Mouse (Mus musculus) B cell, adult 2 months (primary cell): ENCODE data around the gene Rassf3.

ENCODE experiments used
- DNase-seq, 2 experiments: peaks; one replicate each; pipeline ENCODE4 v3.0.0; 2022

Gene Rassf3

DNA sequence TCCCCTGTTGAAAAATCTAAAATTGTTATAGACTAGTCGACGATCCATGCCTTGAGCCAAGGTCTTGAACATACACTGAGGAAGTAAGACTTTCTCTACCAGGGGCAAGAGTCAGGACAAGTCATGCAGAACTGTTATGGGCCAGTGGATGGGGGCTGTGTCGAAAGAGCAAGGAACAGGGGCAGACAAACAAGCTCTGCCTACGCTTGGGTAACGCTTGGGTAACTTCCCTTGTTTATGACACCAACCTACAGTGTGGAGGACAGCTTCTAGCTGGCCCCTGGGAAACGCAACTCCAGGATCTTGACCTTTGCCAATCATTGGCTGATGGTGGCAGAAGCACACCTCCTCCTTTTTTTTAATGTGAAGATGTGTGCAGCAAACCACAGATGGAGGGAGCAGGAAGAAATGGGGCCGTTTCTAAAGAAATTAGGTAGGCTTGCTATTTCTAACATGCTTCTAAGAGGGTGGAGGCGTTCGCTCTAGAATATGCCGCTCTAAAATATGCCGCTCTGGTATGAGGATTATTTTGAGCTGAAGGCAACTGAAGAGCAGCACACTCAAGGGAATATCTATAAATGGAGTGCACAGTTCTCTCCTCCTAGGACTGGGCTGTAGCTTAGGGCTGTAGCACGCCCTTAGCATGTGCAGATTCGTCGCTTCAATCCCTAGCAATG is 12.6 kb upstream of the Rassf3 start:
- peak; percentile 73 to 79 for DNase-seq

DNA sequence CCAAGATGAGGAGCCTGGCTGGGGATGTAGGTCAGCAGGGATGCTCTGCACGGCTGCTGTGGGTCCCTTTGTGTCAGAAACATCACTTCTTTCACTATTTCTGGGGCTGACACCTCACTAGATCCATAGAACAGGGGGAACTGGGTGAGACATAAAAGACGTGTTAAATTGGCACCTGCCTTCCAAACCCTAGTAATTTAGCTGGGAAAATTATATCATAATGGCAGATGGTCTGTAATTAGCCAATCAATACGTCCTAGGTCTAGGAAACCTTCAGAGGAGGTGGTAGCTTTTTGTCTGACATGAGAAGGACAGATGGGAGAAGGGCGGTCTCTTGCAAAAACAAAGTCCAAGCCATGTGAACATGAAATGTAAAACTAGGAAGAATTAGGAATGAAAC is 11.6 kb upstream of the Rassf3 start:
- no peak for DNase-seq

DNA sequence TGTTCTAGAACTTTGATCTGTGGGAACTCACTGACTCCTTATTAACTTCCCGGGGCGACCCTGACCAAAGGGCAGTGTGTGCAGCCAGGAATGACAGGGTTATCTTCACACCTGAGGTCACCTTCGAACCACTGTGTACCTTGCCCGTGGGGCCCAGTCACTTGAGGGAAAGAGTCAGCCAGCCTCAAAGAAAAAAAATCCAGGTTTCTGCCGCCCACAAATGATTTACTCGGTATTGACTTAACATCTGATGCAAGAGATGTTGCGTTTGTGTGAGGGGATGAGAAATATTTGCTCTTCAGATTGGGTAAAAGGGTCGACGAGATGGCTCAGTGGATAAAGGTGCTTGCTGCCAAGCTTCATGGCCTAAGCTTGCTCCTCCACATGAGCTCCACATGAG is 10.2 kb upstream of the Rassf3 start:
- DNase-seq = no peak

DNA sequence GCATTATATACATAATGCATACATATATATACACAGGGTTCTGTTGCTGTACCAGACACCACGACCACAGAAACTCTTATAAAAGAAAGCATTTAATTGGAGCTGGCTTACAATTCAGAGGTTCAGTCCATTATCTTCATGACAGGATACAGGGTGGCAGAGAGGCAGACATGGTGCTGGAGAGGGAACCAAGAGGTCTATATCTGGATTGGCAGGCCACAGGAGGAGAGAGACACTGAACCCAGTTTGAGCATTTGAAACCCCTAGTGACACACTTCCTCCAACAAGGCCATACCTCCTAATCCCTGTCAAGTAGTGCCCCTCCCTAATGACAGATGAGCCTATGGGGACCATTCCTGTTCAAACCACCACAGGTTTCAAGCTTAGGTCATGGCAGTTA is 7.2 kb upstream of the Rassf3 start:
- no peak for DNase-seq

DNA sequence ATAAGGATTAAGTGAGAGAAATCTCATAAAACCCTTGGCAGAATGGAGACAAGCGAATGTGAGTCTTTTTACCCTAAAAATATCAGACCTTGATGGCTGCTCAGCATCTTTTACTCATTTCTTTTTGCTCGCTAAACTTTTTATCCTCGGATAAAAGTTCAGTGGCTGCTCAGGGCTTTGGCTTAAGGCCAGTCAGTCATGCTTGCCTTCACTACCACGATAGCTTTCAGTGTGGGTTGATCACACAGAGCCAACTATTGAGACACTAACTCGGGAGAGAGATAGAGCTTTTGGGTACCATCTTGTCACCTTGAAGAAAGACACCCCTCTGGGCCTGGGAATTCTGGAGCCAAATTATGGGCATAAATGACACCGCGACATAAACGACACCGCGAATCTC is 5.0 kb upstream of the Rassf3 start:
- DNase-seq = no peak

DNA sequence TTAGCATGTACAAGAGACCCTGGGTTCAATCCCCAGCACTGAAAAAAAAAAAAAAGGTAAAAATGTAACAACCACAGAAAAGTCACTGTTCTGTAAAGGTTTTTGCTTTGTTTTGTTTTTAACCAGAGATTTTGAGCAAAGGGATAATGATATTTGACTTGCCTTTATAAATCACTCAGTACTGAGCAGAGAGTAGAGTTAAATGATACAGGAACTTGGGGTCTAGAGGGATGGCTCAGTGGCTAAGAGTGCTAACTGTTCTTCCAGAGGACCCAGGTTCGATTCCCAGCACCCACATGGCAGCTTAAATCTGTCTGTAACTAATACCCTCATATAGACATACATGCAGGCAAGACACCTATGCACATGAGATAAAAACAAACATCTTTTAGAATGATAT is 3.8 kb upstream of the Rassf3 start:
- no peak for DNase-seq

DNA sequence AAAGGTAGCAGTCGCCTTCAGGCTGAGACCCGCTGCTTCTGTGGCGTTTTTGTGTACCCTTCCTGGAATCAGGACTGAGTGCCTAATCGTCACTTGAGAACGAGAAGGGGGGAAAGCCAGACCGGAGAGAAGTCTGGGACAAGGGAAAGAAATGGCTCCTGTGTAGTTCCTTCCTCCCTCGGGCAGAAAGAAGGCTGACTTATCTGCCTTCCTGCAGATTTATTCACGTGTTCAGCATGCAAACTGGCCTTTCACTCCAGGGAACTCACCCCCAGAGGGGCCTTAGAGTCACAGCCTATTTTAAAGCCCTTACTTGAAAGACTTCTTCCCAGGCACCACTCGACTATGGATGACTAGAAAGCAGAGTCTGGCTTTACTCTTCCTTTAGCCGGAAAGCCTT is 1.3 kb upstream of the Rassf3 start:
- DNase-seq = no peak

DNA sequence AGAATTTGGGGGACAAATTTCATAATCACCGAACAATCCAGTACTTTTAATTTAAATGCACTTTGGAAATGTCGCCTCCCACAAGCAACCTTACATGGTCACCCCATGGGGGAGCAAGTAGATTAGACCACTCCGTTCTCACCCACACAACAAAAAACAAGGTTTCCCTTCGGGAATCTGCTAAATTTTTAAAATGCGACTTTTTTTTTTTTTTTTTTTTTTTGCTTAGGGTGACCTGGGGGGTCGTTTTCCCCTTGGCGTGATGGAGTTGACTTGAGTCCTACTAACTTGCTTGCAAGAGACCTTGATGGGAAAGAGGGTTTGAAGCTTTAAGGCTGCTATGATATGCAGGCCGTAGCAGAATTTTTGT is 806 bp upstream of the Rassf3 start:
- no peak for DNase-seq

DNA sequence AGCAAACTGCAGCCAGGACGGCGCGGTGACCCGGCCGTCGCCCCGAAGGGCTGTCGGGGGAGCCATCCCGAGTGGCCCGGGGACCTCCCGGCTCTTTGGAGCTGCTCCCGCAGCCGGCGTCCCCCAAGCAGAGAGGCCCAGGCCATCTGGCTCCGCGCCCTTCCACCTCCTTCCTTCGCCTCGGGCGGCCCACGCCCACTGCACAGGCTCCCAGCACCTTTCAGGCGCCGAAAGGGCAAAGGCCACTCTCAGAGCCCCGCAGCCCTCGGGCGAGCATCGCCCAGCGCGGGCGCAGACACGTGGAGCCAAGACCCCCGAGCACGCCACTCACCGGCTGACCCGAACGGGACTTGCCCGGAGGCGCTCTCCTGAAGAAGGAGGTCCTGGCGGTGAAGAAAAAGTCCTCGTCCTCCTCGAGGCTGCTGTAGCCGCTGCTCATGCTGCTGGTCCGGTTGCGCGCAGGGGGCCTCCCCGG is 438 bp downstream of the Rassf3 start:
- no peak for DNase-seq

DNA sequence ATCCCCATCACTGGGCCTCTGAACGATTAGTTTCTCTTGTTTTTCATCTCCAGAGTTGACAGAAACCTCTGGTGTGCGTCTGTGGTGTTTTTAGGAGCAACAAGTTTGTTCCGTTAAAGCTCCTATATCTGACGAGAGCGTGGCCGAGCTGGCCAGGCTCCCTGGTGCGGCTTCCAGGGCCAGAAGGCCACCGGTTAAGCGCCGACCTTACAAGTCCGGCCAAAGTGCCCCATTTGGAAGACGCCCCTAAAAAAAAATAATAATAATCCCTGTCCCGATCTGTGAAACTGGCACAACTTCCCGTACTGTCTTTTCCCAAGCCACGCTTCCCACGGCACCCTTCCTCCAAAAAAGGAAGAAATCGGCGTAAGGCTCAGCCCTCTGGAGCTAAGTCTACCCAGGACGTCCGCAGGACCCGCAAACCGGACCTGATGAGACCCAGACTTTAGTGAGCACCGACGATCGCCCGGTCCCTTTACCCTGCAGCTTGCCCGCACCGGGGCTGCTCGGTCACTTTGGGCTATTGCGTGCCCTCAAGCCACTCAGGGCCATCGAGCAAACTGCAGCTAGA is 961 bp downstream of the Rassf3 start:
- DNase-seq = peak in 1 of 2 experiments; percentile 25

DNA sequence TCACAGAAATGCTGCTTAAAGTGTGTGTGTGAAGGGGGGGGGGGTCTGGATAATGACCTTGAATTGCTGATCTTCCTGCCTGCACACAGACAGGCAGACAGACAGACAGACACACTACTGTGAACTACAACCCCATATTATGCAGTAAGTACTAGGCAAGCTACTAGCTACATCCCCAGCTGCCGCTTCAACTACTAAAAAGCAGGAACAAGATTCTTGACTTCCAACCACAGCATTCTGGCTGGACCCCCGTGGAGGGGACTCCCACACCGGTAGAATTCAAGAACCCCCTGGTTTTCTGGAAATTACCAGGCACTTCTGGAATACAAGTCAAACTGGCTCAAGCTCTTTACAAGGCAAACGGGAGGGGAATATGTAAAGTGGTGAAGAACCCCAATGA is 1.9 kb downstream of the Rassf3 start:
- DNase-seq = peak in 1 of 2 experiments; percentile 17

DNA sequence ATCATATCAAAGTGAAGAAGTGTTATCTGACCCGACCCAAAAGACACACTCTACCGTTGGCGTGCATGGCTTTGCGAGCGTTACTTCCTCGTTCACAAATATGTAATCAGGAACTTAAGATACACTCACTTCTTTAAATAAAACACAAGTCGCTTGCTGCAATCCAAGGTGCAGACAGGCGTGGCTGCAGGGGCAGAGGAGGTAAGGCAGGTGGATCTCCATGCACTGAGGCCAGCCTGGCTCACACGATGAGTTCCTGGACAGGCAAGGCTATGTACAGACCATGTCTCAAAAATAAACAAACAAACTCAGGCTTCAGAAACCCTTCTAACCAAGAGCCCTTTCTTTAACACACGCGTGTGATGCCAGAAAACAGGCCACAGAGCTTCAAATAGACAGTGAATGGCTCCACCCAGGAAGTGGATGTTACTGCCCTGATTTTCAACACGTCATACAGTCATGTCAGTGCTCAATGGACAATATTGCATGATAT is 2.4 kb downstream of the Rassf3 start:
- DNase-seq = peak; percentile 64 to 74

DNA sequence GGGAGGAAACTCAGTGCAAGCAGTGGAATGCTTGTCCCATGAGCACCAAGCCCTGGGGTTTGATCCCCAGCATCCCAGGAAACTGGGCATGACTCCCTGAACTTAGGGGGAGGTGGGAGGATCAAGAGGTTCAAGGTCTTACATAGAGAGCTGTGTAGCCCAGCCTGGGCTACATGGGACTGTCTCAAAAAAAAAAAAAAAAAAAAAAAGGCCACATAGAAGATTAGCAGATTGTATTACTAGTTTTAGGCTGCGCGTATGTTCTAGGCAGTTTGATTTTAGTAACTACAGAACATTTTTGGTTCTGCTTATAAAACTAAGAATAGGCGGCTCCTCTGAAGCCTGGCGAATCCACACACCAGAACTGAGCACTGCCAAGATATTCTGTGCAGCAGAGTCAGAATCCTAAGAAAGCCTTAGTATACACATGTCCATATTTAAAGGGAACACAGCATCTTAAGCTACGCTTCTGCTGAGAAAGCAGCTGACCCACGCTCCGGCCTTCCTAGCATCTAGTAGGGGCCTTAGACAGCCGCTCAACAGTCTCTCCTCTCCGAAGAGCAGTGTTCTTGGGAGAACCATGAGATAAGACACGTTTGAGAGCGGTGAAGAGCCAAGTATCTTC is 3.4 kb downstream of the Rassf3 start:
- no peak for DNase-seq

DNA sequence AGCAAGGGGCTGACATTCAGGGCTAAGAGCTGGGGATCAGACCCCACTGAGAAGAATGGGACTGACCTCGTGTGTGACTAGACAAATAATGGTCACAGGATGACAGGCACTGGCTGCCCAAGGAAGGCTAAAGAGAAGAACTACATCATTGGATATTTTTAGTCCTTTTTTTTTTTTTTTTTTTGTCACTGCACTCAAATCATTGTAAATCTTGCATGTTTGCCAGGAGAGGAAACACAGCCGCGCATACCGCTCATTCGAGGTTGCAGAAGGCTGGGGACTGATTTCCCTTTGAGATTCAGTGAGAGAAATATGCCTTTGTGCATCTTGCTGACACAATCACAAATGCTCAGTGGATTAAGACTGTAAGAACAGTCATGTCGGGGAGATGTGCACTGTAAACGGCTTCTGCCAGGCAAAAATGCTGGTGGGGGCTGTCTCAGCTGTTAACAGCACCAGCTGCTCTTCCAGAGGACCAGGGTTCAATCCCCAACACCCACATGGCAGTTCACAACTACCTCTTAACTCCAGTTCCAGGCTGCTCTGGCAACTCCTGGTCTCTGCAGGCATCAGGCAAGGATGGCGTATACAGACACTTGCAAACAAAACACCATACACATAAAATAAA is 4.5 kb downstream of the Rassf3 start:
- DNase-seq = no peak

DNA sequence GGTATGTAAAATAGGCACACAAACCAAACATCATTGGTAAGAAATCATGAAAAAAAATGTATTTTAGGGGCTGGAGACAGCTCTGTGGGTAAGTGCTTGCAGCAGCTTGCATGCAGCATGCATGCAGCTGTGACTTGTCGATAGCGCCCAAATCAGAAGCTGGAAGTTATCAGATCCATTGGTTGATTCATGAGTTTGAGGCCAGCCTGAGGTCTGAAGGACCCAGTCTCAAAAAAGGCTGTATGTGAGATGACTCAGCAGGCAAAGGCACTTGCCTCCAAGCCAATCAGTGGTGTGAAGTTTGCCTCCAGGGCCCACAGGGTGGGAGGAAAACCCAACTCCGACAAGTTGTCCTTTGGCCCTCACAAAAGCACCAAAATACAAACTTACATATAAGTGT is 6.5 kb downstream of the Rassf3 start:
- DNase-seq = no peak

DNA sequence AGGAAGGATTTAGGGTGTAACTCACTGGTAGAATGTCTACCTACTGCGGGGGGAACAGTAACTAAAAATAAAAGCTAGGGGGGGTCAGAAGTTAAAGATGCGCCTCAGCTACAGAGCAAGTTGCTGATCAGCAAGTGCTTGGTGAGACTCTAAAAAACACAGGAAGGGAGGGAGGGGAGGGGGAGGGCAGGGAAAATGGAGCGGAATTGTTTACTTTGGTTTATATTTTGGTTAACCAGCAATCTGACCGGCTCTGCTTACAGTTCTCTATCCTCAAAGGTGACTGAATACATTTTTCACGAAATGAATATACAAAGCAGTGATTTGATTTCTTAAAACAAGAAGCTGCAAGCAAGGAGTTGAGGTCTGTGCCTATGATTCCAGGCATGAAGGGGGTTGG is 7.2 kb downstream of the Rassf3 start:
- DNase-seq = no peak

DNA sequence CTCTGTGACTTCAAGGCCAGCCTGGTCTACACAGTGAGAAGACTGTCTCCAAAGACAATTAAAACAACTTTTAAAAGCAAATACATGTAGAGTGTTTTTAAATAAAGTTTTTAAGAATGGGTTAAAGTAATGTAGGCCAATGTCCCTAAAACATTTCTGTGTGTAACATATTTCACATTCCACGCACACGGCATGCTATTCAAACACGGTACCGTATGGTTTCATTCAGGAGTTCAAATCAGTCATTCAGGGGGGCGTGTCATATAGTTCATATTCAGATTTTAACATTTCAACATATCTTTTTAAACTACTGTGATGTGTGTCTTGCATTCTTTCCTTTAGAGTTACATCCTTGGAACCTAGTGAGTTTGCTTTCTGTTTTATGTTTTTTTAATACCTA is 7.9 kb downstream of the Rassf3 start:
- no peak for DNase-seq

DNA sequence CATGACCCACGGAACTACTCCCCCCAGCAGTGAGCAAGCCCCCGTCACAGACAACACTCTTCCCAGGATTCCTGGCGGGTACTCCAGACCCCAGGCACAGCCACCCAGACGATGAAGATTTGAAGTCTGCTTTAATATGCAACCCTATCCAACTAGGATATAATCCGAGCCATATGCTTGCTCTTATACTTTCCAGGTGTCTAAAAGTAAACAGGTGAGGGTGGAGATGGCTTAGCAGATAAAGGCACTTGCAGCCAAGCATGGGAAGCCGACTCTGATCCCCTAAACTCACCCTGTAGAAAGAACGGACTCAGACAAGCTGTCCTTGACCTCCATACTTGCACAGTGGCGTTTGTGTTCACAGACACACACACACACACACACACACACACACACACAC is 8.4 kb downstream of the Rassf3 start:
- no peak for DNase-seq

DNA sequence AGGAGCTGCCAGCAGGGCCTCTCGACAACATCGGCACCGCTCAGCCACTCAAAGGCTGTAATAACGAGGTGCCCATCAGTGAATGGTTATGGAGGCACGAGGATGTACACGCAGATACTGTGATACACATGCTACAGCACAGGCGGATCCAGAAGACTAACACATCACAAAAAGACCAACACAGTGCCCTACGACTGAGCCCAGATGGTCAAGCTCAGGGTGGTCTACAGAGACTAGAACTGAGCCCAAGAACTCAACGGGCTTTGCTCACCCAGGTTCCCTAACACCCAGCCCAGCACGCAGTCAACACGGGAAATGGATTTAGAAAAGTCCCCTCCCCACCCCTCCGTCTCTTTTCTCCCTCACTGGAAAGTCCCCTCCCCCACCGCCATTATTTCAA is 9.1 kb downstream of the Rassf3 start:
- DNase-seq = no peak

DNA sequence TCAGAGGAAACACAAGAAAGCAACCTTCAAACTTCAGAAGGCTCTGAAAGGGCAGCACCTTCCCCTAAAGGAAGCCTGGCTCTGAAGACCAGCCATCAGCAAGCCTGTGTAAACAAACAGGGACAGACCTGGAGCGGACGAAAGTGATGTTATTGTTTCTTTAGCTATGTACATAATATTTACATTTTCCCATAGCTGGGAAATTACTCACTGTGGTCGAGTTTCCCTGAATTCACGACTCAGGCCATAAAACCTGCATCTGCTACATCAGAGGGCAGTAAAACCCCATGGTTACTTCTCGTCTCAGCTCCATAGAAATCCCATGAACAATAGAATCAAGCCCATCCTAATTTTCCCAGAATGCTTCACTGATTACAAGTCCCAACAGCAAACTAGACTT is 11.1 kb downstream of the Rassf3 start:
- no peak for DNase-seq

DNA sequence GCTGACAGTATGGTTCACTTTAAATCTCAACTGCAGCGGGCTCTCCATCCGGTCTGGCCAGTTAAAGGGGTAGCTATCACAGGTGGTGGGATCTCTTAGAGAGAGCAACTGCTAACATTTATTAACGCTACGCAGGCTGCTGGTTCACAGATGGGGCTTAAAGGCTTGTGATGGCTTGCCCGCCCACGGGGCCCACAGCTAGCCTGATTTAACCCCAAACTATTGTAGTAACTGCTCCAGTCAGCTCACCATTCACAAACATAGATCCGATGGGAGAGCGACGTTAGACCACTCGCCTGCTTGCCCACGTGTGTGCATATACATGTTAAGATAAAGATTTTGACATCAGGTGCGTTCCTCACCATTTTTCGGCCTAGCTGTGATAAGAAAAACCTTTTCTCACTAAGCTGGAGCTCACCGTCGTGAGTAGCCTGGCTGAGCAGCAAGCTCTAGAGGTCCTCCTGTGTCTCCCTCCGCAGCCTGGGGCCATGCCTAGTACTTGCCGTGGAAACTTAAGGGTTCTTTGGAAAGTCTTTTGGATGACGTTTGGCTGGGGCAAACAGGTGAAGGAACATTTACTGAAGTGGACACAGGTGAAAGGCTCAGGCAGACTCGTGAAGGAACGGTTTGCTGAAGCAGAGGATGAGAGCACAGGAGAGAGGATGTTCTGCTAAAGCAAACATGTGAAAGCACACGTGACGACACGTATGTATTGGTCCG is 13.8 kb downstream of the Rassf3 start:
- no peak for DNase-seq

DNA sequence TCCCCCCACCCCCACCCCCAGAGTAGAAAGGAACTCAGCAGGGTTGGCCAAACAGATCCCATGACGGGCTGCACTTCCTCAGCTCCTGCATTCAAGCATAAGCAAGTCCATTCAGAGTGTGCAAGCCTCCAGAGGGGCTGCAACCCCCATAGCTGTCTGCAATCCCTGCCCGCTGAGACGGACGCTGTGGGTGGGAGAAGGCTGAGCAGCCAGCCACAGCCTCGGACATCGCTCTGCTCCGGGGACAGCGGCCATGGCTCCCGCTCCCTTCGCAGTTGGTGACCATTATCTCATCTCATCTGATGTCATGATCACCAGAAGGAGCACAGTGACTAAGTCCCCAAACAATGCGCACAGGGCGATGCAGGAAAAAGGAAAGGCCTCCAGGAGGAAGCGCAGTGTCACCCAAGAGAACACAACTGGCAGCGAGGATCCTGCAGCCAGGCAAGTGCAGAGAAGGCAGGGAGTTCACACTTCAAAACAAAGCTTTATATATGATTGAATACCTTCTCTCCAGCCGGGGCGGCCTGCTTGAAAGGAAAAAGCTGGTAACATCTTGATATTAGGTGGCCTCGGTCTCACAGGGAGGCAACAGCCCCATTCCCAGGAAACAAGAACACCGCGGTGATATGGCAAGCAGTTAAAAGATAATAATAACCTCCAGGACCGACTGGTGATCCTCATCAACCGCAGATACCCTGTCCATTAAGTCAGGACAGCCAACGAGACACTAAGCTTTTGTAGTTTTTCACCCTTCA is 14.6 kb downstream of the Rassf3 start:
- DNase-seq = no peak
